Mouse (Mus musculus) T-cell, adult 2 months (primary cell): ENCODE results near the gene Iqch.

Experiments used
- DNase-seq: peaks from one replicate; pipeline ENCODE4 v3.0.0; 2022; ENCODE audit warnings: low spot score

Iqch gene

DNA sequence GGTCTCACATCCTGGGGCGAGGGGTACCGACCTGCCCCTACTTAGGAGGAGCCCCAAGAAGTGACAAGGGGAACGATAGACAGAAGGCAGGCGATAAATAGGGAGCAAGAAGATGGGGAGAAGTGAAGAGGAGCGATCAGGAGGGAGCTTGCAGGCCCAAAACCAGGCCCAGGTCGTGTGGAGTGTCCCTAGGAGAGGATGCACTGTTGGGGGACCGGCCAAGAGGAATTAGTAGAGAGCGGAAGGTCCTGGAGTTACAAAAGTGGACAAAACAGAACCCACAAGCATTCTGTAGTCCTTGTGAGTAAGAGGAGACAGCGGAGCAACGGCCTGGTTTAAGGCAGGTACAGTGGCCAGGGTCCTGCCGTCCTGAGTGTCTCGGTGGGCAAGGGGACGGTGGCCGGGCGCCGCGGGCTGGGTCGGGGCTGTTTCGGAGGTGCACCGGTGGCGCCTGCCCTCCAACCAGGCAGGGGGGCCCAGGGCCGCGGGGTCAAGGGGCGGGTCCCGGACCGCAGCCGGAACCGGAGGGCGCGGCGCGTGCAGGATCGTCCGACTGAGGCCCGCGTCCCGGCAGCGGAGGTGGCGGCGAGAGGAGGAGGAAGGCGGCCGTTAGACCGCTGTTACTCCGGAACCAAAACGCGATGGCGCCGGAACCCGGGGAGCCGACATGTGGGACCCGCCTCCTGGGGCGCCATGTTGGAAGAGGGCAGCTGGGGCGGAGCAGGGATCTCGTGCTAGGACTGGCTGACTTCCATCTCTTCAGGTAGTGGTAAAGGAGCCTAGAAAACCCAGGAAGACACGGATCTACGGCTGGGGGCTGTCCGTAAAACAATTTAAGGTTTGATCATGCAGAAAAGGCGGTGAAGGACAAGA, 224.8 kb downstream of the Iqch start, which contains the start of gene Map2k5:
Gene Map2k5, minus strand, starts transcription at position 633 of the 873 bp plus-strand sequence.
- peak; percentile 89 for DNase-seq

DNA sequence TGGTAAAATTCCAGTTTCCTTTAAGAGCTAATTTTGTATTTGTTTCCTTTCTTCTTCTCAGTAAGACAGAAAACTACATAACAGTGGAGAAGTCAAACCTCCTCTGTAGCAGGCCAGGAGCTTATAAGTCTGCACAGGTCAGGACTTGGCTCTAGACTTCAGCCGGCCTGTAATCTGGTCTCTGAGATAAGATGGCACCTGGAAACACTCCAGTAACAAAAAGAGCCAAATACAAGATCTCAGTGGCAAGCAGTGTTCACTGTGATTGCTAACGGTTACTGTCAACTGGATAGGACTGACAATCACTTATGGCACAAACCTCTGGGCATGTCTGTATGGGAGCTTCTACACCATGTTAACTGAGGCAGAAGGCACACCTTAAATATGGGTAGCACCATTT, 229.0 kb downstream of the Iqch start:
- no peak for DNase-seq

DNA sequence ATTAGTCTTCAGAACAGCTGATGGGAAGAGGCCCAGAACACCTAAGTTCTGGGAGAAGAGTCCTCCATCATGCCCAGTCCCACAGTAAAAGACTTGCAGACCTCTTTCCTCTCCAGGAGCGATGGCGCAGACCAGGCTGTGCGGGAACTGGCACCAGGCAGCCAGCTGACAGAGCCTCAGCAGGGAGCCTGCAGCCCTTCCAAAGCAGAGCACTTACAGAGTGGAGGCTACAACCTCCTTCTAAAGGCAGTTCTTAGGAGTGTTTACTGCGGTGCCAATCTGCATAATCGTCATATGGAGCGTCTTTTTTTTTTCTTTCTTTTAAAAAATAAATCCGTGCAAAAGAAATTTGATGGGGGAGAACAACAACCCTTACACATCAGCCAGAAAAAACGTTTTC, 229.8 kb downstream of the Iqch start:
- DNase-seq = no peak
